Mouse (Mus musculus): ENCODE measurements around the gene Ubxn4.

DNA sequence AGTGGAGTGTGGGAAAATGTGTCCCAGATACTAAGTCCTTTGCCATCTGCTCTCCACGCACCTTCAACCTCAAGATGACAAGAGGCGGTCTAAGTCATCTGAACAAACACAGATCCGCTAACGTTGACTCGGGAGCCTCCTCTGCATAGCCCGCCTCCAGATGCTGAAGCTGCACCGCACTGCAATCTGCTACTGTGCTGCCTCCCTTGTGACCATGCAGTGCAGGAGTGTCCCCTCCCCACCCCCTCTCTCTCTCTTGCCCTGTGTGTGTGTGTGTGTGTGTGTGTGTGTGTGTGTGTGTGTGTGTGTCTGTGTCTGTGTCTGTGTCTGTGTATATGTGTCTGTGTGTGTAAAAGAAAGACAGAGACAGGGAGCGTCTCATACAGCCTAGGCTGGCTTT is 51.5 kb downstream of the Ubxn4 start:
- TF ChIP-seq CTCF (IDR thresholded peaks at IDR 0.05; ENCODE audit: low read depth): no peak
- no peak for TF ChIP-seq EP300 (IDR thresholded peaks at IDR 0.05; ENCODE audit: low read depth)
